Mouse (Mus musculus) left cerebral cortex, postnatal 25 days (tissue): ENCODE measurements at regions not wholly inside any gene's neighbourhood (a gene's known extent, or its start where the extent isn't known, plus 50 kb on each side); places are given as distances from the start of the nearest gene placed in this dataset.
"Not testable (repeated sequence)": the region's sequence is repeated elsewhere in the genome, so short reads cannot be mapped to it uniquely, and the experiment has no call there.

ENCODE experiments used
- DNase-seq, 2 experiments: peaks; one replicate each; pipeline ENCODE4 v3.0.0; 2022; ENCODE audit warnings: low spot score in 2 of 2, mixed read lengths in 1 of 2
- intact Hi-C: fragments of 180-260 bp; cut with DNase I; formaldehyde crosslinking; loops from one replicate; pipeline ENCODE4 v1.15.1; 2025

DNA sequence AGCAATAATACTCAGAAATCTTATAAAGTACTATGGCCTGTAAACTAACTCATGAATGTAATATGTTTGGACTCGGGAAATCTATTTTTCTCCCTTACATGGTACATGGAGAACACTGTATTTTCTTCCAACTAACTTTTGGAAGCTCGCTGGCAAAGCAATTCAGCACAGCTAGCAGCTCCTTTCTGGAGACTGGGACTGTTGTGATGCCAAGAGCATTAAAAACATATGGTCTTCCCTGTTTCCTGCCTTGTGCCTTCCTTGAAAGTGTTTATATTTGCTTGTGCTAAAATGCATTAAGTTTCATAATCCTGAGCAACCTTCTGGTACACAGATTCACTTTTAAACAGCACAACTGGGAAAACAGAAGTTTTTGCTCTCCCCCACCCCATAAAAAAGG is 142.3 kb downstream of the Ube2e3 start:
- DNase-seq = peak in 1 of 2 experiments; percentile 23
- intact Hi-C loops = no loop called here

DNA sequence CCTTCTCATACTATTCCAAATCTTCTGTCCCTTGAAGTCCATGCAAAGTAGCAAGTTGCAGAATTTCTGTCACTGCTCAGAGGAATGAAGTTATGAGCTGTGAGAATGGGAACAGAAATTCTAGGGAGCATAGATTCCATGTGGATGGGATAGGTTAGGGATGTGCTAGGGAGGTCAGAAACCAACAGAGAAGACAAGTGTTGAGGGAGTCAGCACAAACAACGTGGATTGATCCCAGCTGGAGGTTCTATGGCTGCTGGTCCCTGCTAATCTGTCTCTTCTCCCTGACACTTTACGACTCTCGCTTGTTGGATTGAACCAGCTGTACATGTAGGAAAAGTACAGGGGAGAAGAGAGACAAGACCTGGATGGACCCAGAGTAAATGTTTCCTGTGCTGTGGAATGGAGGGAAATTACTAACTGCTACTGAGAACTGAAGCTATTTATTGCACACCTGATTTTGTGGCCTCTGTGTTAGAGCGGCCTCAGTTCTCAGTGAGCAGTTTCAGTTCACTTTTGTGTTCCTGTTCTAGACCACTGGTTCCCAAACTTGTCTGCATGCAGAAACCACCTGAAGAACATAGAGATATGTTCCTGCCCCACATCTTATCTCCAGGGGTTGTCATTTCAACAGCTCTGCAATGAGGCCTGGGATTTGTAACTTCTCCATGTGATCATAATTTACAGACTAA is 151.0 kb downstream of the Ube2e3 start:
- intact Hi-C loops = no loop called here
- no peak for DNase-seq

DNA sequence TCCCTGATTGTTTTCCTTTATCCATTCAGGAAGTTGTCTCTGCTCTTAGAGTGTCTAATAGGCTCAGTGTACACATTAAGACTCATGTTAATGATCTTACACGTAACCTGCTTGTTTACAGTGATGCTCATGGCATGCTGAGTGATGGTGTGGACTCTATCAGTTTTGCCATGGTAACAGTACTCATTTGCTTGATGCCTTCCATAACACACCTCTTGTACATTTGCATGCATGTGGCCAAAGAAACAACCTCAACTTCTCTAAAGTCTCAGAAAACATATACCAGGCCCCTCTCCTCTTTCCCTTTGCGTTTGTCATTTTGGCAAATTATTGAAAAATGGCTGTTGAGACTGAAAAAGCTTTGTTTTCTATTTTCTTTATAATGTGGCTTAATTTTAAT is 155.0 kb downstream of the Ube2e3 start:
- no peak for DNase-seq
- intact Hi-C loops = no loop called here

DNA sequence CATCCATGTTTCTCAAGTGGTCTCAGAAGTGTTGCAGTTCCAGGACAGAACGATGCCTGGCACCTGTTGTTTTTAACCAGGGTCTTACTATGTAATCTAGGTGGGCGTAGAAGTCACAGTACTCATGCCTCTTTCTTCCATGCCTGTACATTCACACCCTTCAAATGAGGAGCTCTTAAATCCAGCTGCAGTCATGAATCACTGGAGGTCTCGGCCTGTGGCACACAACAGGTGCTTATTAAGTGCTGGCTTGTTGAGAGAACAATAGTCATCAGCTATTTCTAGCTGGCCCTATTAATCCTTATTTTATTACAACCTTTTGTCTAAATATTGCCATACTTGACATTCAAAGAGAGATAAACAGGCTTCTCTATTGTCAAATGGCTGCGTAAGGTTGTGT is 157.8 kb downstream of the Ube2e3 start:
- DNase-seq = no peak
- intact Hi-C loops = no loop called here

DNA sequence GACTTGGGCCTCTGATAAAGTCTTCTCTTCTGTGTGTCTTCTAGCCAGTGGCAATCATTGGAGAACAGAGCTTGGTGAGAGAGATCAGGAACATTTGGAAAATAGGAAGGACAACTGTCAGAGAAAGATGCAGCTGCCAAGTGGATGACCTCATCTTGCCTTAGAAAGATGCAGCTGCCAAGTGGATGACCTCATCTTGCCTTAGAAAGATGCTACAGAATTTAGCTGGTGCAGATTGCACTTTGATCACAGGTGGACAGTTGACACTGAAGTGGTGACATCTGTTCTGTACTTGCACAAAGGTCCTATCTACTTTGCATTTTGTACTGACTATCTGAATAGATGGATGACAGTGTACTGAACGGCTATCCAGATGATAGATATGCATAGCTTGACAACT is 163.1 kb downstream of the Ube2e3 start:
- DNase-seq = no peak

DNA sequence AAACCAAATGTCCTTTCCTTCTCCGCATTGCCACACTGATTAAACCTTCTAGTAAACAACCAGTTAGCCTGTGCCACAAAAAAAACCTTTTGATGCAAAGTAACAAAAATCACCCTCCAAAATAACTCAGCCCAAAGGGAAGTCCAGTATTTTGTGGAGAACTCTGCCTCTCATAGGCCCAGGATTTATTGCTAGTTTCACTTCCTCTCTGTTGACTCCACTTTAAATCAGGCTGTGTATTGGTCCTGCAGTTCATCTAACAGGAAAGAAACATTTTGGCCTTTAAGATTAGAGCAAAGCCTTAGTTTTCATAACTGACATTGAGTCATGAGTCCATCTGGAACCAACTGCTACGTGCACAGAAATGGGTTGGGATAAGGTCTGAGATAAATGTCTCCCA is 168.4 kb downstream of the Ube2e3 start:
- intact Hi-C loops = no loop called here
- no peak for DNase-seq

More for the DNA sequence above, 163.1 kb downstream of the Ube2e3 start:
- intact Hi-C loops = no loop called here

DNA sequence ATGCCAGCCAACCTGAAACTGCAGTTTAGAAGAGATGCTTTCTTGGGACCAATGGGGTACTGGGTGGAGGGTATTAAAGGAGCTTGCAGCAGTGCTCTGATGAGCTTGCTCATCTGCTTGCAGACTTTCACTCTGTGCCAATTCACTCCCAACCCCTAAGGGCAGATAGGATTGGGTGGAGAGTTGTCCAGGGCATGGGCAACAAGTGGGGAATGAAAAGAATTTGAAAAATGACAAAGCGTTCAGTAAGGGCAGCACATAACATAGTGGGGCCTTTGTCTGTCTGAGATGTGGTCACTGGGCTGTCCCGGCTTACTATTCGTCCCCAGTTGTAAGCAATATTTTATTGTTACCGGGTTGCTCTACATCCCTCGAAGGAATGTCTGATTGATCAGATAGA is 170.7 kb downstream of the Ube2e3 start:
- DNase-seq = no peak
- intact Hi-C loops = no loop called here

DNA sequence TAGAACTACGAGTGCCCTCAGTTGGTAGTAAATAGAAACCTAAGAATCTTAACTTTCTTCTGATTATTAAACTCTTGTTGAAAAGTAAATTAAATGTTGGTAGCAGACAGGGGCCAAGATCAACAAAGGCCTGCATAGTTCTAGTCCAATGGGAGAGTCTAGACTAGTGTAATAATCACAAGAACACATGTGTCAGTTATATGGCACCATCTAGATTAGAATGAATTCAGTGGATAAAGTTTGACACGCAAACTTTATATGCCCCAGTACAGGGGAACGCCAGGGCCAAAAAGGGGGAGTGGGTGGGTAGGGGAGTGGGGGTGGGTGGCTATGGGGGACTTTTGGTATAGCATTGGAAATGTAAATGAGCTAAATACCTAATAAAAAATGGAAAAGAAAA is 176.9 kb downstream of the Ube2e3 start:
- intact Hi-C loops, DNase-seq: not testable (repeated sequence)

DNA sequence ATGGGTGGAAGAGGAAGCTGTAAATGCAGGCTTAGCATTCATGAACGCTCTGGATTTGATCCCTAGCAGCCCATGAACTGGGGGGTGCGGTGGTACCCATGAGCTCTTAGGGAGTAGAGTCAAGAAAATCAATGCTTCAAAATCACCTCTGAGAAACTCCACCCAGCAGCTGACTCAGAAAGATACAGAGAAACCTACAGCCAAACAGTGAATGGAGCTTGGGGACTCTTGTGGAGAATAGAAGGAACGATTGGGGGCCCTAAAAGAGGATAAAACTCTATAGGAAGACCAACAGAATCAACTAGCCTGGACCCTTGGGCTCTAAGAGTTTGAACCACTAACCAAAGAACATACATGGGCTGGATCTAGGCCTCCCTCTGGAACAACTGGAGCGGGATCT is 177.6 kb downstream of the Ube2e3 start:
- DNase-seq = no peak
- intact Hi-C loops = no loop called here

DNA sequence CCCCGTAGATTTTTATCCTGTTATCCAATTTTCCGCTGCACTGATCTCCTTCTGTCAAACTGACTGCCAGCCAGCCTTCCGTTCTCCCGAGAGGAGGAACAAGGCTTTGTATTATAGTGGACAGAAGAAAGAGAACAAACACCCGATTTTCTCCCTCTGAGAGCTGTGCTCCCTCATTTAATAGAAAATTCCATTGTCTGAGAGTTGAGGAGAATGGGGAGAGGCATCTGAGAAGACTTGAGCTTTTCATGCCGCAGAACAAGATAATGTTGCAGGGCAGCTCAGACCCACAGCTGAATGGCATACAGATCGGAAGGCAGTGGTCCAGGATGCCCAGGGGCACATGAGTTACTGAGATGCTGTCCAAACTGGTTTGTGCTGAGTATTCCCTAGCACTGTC is 180.1 kb downstream of the Ube2e3 start:
- intact Hi-C loops = no loop called here
- DNase-seq = peak in 1 of 2 experiments; percentile 23

DNA sequence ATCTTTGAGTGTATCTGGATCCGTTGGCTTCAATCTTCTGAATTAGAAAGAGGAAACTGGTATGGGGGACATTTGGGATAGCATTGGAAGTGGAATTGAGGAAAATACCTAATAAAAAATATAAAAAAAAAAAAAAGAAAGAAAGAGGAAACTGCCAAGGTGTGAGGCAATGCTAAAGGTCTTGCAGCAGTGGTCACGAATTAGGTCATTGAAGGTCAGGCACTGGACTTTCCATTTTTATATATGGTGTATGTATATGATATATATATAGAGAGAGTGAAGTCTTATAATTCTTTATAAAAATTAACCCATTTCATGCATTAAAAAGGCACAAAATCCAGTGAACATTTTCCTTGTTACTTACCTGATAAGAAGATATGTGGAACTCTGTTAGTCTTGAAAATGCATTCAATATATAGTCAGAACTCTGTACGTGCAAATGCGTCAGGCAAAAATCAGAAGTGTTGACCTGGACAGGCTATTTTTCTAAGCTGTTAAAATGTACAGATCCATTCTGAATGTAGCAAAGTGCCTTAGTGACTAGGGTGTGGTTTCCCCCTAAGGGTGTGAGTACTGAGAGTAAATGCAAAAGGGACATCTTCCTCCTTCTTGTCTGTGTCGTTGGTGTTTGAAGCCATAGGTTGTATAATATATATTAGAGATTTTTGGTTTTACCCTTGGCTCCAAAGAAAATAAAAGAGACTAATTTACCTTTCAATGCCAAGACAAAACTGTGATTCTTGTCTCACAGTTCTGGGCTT is 181.0 kb downstream of the Ube2e3 start:
- intact Hi-C loops = no loop called here
- DNase-seq = no peak

DNA sequence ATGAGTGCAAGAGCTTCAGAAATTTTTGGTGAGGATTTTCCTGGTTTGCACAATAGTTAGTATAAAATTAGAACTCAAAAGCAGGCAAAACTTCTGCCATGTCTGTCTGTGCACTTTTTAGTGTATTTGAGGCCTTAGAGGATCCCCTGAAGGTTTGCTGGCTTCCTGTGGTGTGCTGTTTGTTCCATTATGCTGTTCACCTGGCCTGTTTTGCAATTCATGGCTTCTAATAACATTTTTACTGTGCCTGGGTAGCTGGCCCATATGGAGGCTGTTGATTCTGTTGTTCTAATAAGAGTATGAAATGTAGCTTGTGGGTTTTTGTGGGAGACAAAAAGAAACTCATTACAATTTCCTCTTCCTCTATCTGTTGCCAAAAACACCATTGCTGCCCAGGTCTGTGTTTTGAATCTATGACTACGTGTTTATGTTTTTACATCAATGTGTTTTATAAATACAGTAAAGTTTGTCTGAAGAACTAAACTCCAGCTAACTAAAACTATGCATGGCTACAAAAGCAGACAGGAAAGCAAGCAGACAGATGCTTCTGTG is 182.6 kb downstream of the Ube2e3 start:
- intact Hi-C loops = no loop called here
- DNase-seq = no peak

DNA sequence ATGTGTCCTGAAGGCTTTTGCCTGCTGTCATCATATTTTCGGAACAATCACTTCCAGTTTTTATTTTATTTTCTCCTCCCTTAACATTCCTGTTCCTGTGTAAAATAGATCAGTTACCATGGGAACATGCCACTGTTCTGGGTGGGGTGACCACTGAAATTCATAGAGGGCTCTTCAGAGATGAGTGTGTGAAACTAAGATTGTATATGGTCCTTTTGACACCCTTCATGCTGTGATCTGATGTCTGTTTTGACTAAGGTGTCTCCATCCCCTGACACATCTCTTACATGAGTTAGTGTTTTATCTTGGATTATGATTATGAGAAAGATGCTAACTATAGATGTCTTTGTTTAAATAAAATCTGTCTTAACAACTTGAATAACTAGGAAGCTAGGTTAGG is 184.3 kb downstream of the Ube2e3 start:
- DNase-seq = no peak
- intact Hi-C loops = no loop called here

DNA sequence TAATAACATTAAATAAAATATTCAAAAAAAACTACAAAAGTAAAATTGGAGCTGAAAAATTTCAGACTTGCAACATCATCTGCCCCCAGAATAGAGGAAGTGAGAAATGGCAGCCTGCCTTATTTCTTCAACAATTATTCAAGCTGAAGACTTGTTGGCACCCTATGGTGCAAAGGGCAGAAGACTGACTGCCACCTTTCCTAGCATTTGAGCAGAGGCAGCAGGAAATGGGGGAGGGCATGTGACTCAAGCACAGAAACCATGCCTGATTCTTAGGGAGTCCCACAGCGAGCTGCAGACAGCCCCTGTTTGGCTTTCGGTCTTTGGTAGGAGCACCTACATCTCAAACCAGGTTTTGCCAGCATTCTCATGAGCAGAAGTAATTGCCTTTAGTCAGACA is 188.2 kb downstream of the Ube2e3 start:
- peak in 1 of 2 experiments; percentile 29 for DNase-seq

DNA sequence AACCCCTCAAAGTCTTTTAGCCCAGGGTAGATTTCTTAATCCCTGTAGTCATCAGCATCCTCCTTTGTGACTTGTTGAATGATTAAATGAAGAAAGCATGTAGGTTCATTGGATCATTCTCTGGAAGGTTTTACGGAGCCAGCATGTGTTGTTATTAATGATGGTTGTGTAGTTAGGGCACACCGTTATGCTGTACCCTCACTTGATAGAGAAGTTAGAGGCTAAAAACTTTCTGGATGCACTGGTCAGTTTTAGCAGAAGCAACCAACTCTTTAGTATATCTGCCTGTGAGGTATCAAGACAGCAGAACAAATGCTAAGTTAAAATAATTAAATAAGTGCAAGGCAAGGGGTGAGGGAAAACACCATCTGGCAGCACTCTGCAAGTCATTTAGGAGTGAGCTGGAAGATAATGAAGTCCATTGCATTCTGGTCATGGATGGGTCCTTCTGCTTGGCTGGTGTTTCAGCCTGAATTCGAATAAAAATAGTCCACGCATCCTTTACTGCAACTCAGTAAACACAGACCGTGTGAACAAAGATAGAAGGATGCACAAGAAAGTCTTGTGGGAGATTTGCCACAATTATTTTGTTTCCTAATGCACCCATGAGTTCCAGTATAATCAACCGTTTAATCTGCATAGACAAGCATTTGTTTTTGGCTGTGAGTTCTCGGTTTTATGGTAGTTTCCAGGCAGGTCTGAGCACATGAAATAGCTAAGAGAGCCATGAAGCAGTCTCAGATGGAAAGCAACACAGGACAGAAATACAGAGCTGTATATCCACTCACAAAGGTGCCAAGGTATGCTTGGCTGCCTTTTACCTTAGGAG is 191.4 kb downstream of the Ube2e3 start:
- no peak for DNase-seq
- intact Hi-C loops = no loop called here

More for the DNA sequence above, 188.2 kb downstream of the Ube2e3 start:
- intact Hi-C loops = no loop called here

DNA sequence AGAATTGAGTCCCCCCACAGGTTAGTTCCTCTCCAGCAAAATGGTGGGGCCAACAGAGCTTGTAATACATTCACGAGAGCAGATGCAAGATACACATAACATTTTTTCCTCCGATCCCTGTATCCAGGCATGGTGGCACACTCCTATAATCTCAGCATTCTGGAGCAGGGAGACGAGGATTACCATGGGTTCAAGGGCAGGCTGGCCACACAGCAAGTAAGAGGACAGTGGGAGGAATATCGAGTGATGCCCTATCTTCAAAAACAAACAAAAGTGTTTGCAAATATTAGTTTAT is 192.0 kb downstream of the Ube2e3 start:
- intact Hi-C loops = no loop called here
- DNase-seq = no peak

DNA sequence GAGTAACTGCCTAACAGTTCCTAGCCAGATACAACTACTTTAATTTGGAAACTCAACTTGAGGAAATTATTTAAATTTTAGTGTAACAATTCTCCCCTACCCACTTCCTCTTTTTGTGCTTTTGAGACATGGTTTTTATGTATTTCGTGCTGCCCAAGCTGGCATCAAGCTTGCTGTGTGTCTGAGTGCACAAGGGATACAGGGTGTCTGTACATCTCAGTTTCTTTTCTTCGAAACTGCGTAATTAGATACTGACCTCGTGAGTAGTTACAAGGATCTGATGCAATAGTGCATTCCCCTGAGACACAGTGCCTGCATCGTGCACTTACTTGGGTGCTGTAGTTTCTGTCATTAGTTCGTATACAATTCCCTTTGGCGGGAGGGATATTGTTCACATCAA is 192.4 kb downstream of the Ube2e3 start:
- DNase-seq = no peak
- intact Hi-C loops = no loop called here

DNA sequence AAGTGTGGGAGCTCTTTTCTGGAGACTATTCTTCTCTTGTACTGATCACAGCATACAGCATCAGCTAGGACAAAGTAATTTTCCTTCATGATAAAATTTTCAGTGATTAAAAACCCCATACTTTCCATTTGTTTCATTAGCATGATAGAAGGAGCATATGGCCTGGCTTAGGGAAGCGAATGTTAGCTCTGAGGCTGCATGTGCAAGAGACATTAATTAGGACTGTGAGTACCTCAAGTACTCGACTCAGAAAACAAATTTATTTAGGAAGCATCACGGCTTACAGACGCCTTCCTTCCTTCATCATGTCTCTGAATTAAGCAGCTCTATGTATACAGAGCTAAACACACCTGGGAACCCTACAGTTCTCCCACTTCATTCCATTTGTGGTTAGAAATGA is 193.6 kb upstream of the Itga4 start:
- no peak for DNase-seq
- intact Hi-C loops = no loop called here

DNA sequence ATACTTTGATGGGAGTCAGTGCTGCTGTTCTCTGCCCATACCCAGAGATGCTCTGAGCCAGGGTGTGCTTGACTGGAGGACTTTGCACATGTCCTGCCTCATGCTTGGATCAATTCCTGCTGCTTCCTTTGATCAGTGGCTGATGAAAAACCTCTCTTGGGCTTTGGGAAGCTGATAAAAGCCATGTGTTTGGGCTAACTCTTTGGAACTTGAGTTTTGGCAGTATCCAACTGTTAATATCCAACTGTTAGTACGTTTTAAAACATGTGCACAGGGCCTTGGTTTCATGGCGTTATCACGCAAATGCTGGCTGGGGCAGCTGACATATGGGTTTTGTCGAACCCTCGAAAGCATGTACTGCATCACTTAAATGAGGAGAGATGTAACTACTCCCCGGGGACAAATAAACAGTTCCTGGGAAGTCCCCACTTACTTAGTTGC is 193.0 kb upstream of the Itga4 start:
- intact Hi-C loops = no loop called here
- DNase-seq = no peak

DNA sequence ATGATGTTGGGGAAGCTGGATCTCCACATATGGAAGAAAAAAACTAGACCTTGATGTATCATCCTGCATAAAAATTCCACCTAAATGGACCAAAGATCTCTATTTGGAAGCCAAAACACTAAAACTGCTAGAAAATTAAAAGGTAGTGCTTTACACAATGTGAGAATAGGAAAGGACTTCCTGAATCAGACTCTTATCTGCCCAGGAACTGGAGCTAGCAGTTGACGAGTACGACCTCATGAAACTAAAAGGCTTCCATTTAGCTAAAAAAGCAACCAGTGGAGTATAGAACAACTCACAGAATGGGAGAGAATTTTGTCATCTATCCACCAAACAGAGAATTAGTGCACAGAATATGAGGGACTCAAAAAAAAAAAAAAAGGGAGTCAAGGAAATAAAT is 191.6 kb upstream of the Itga4 start:
- intact Hi-C loops = no loop called here
- no peak for DNase-seq
